Mouse (Mus musculus) c-Kit-positive CD71-positive TER-119-negative erythroid progenitor cells, embryonic 14.5 days (primary cell): Measurements from ENCODE around the gene Hnrnpdl.
A peak's percentile ranks its signal among the peaks of the same experiment; 100 is the strongest.

Experiments used
- DNase-seq: peaks from one replicate; pipeline ENCODE4 v3.0.0-alpha.2; 2013; ENCODE audit warnings: low read depth

The Hnrnpdl gene

GRCm38 (mm10) chr5:100039602-100040142 lies at the start of gene Hnrnpdl, which contains the start of gene Enoph1:
TSS of gene Hnrnpdl (minus strand) at chr5:100039664.
TSS of gene Enoph1 (plus strand) at chr5:100039985.
- DNase-seq, result peak; percentile 93

- no peak for DNase-seq
These were observed 45.6 kb upstream of the Hnrnpdl start for GRCm38 (mm10) chr5:100085097-100085496.

GRCm38 (mm10) chr5:100083953-100084562 lies 44.6 kb upstream of the Hnrnpdl start:
- no peak for DNase-seq

- DNase-seq, result no peak
These were observed 42.5 kb upstream of the Hnrnpdl start for GRCm38 (mm10) chr5:100082006-100082405.

- DNase-seq, result no peak
These were observed 40.4 kb upstream of the Hnrnpdl start for GRCm38 (mm10) chr5:100079931-100080275.

- DNase-seq, result no peak
These were observed 39.8 kb upstream of the Hnrnpdl start for GRCm38 (mm10) chr5:100079040-100079930.

GRCm38 (mm10) chr5:100074571-100074970 lies 35.1 kb upstream of the Hnrnpdl start:
- no peak for DNase-seq

- no peak for DNase-seq
These were observed 33.1 kb upstream of the Hnrnpdl start for GRCm38 (mm10) chr5:100072557-100072956.

GRCm38 (mm10) chr5:100071541-100071940 lies 32.1 kb upstream of the Hnrnpdl start:
- DNase-seq, result no peak

- DNase-seq, result peak; percentile 78
These were observed 30.8 kb upstream of the Hnrnpdl start for GRCm38 (mm10) chr5:100070255-100070654.

- DNase-seq, result no peak
These were observed 30.1 kb upstream of the Hnrnpdl start for GRCm38 (mm10) chr5:100069526-100069925.

GRCm38 (mm10) chr5:100067579-100067978 lies 28.1 kb upstream of the Hnrnpdl start:
- no peak for DNase-seq

GRCm38 (mm10) chr5:100060876-100061275 lies 21.4 kb upstream of the Hnrnpdl start:
- DNase-seq, result no peak

- DNase-seq, result no peak
These were observed 19.9 kb upstream of the Hnrnpdl start for GRCm38 (mm10) chr5:100059326-100059725.

GRCm38 (mm10) chr5:100058729-100059128 lies 19.3 kb upstream of the Hnrnpdl start:
- DNase-seq, result no peak

- no peak for DNase-seq
These were observed 18.2 kb upstream of the Hnrnpdl start for GRCm38 (mm10) chr5:100057461-100058209.

- no peak for DNase-seq
These were observed 16.5 kb upstream of the Hnrnpdl start for GRCm38 (mm10) chr5:100055866-100056369.

GRCm38 (mm10) chr5:100054807-100055547 lies 15.5 kb upstream of the Hnrnpdl start:
- DNase-seq, result no peak

- DNase-seq, result no peak
These were observed 13.3 kb upstream of the Hnrnpdl start for GRCm38 (mm10) chr5:100052728-100053127.

- DNase-seq, result no peak
These were observed 10.4 kb upstream of the Hnrnpdl start for GRCm38 (mm10) chr5:100049904-100050303.

GRCm38 (mm10) chr5:100047871-100048270 lies 8.4 kb upstream of the Hnrnpdl start:
- no peak for DNase-seq
